Mouse (Mus musculus): ENCODE results near the gene Gp9. TPM values are rescaled to one million over a fixed set of nuclear protein-coding genes. Genes with fewer than 3 reads are reported as not detected.
"Not testable (repeated sequence)": the region's sequence is repeated elsewhere in the genome, so short reads cannot be mapped to it uniquely, and the experiment has no call there.

Gene Gp9
- total RNA-seq, 2 experiments from 2014 or later = 0.92 to 1.1 TPM

GRCm38 (mm10) chr6:87748078-87748477, 29.8 kb upstream of the Gp9 start:
- DNase-seq (ENCODE audit: low spot score in 2 of 2) = no peak
- intact Hi-C loops (cut with DNase I) = no loop called here

DNA sequence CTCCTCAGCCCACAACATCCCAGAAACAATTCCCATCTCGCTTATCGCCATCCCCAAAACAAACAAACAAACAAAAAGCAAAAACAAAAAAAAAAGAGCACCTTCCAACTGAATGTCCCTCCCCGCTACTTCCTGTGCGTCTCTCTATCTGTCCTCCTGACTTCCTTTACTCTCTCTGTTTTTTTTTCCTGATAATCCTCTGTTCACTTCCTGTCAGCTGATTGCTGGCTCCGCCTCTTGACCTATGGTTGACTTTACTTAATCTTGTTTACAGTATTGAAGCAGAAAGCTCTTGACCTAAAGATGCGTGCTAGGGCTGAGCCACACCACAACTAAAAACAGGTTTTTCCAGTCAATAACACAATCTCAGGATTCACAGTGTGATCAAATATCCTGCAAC, 29.3 kb upstream of the Gp9 start:
- DNase-seq (ENCODE audit: low spot score in 2 of 2) = no peak
- intact Hi-C loops (cut with DNase I) = no loop called here

GRCm38 (mm10) chr6:87750184-87750910, 27.5 kb upstream of the Gp9 start:
- intact Hi-C loops (cut with DNase I) = no loop called here
- no peak for DNase-seq (ENCODE audit: low spot score in 2 of 2)

DNA sequence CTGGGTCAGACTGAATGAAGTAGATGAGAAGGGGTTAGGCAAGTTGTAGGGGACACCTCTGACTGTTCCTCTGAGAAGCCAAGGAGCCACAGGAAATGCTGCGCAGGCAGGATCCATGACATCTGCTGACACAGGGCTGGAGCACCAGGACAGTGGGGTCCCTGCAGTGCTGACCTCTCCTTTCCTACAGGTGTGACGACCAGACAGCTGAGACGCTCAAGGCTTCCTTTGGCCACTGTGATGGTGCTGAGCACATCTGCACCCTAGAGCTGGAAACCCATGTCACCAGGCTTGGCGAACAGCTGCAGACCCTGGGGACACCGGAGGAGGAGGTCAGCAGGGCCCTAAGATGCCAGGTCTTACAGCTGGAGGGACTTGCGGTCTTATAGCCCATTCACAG, 26.3 kb upstream of the Gp9 start:
- intact Hi-C loops (cut with DNase I) = no loop called here

GRCm38 (mm10) chr6:87755196-87755595, 22.7 kb upstream of the Gp9 start:
- intact Hi-C loops (cut with DNase I) = no loop called here

More for the DNA sequence above, 26.3 kb upstream of the Gp9 start:
- DNase-seq (ENCODE audit: low spot score in 2 of 2) = no peak

DNA sequence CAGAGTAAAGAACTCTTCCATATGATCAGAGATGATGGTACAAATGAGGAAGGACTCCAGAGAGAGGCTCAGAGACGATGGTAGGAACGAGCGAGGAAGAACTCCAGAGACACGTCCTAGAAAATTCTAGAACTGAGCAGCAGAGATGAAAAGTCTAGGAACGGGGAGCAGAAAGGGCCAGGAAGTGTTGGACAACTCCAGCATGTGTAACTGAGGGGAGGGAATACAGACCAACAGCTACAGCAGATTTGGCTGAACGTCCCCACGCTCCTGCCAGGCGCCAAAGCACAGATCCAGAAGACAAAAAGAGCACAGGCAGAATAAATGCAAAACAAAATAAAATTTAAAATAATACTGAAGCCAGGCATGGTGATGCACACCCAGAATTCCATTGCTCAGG, 21.0 kb upstream of the Gp9 start:
- intact Hi-C loops (cut with DNase I) = no loop called here
- DNase-seq (ENCODE audit: low spot score in 2 of 2) = no peak

More at GRCm38 (mm10) chr6:87755196-87755595, 22.7 kb upstream of the Gp9 start:
- DNase-seq (ENCODE audit: low spot score in 2 of 2) = no peak

- intact Hi-C loops (cut with DNase I) = no loop called here
- no peak for DNase-seq (ENCODE audit: low spot score in 2 of 2)
Measured at GRCm38 (mm10) chr6:87759404-87759803, 18.5 kb upstream of the Gp9 start.

GRCm38 (mm10) chr6:87759850-87760249, 18.0 kb upstream of the Gp9 start:
- no peak for DNase-seq (ENCODE audit: low spot score in 2 of 2)
- intact Hi-C loops (cut with DNase I) = no loop called here

DNA sequence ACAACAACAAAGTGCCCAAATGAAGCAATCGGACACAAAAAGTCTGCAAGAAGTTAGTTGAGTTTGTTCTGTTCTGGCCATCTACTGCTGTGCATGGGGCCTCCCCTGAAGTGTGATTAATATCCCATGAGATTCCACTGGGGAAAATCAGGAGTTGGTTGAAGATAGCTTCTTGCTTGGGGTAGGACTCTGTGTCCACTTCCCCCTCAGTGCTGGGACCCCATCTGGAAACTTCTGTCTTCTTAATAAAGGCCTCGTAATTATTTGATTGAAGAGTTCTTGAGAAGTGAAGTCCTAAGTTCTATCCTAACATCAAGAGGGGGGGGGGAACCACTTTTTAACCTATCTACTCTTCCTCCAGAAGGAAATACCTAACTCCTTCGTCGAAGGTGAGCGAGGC, 15.7 kb upstream of the Gp9 start:
- intact Hi-C loops (cut with DNase I) = no loop called here

GRCm38 (mm10) chr6:87763376-87764280, 14.2 kb upstream of the Gp9 start:
- intact Hi-C loops (cut with DNase I) = no loop called here
- DNase-seq (ENCODE audit: low spot score in 2 of 2) = peak in 1 of 2 experiments; percentile 13

More for the DNA sequence above, 15.7 kb upstream of the Gp9 start:
- no peak for DNase-seq (ENCODE audit: low spot score in 2 of 2)

DNA sequence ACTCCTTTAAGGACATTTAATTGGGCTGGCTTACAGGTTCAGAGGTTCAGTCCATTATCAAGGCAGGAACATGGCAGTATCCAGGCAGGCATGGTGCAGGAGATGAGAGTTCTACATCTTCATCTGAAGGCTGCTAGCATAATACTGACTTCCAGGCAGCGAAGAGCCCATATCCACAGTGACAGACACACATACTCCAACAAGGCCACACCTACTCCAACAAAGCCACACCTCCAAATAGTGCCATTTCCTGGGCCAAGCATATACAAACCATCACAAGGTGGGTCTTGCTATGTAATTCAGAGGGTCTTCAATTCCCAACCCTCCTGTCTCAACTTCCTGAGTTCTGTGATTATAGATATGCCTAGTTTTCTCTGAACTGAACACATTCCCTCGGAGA, 13.6 kb upstream of the Gp9 start:
- DNase-seq (ENCODE audit: low spot score in 2 of 2); intact Hi-C loops (cut with DNase I): not testable (repeated sequence)

DNA sequence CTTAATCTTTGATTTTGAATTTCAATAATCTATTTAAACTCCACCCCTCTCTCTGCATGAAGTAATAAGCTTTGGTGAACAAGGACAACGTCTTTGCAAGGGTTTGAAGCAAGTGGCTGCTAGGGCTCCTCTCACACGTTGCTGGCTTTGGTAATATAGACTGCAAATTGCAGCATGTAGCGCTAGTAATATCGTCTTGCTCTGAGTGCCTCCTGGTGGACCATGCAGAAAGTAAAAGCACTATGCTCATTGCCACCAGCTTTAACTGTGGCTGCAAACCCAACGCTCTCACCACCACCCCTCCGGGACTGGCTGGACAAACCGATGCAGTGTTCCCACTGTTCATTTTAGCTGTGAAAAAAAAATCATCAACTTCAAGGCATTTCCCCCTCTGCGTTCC, 7.2 kb upstream of the Gp9 start:
- DNase-seq (ENCODE audit: low spot score in 2 of 2) = peak in 1 of 2 experiments; percentile 17
- intact Hi-C loops (cut with DNase I) = no loop called here

- DNase-seq (ENCODE audit: low spot score in 2 of 2) = no peak
- intact Hi-C loops (cut with DNase I) = no loop called here
Measured at GRCm38 (mm10) chr6:87774466-87774865, 3.4 kb upstream of the Gp9 start.

GRCm38 (mm10) chr6:87774909-87775308, 3.0 kb upstream of the Gp9 start:
- no peak for DNase-seq (ENCODE audit: low spot score in 2 of 2)
- intact Hi-C loops (cut with DNase I) = no loop called here

DNA sequence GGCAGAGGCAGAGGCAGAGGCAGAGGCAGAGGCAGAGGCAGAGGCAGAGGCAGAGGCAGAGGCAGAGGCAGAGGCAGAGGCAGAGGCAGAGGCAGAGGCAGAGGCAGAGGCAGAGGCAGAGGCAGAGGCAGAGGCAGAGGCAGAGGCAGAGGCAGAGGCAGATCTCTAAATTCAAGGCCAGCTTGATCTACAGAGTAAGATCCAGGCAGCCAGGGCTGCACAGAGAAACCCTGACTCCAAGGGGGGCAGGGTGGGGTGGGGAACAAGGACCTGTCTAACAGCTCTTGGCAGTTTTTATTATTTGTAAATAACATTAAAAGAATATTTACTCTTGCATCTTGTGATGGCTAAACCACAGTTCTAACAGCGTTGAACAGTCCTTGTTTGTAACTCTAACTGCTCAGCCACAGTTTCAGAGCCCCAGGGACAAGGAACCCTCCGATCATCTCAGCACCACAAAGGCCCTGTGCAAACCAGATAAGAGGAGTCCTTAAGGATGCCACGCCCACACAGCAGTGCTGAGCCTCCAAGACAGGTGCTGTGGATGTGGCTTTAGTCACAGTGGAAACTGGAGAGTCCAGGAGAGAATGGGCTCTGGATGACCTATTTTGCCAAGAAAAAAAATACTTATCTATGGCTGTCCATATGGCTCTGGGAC, 2.2 kb upstream of the Gp9 start:
- DNase-seq (ENCODE audit: low spot score in 2 of 2) = no peak
- intact Hi-C loops (cut with DNase I) = no loop called here

DNA sequence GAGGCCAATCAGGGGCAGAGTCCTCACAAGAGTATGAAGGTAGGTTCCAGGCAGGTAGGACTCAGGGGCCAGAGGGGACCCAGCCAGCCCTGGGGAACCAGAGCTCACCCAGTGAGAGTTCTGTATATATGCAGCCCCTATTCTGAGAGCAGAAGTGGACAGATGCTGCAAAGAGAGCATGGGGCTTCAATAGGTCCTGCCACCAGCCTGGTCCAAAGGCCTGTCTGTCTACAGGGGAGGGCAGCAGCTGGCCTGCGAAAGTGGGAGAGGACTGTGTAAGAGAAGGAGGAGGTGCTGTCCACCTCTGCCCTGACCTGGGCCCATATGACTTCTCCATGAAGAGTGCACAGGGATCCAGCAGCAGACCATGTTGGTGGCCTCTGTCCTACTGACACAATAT, 1.2 kb upstream of the Gp9 start:
- no peak for DNase-seq (ENCODE audit: low spot score in 2 of 2)
- intact Hi-C loops (cut with DNase I) = no loop called here

GRCm38 (mm10) chr6:87778294-87779173, 662 bp downstream of the Gp9 start:
- intact Hi-C loops (cut with DNase I) = no loop called here

GRCm38 (mm10) chr6:87779174-87780165, 1.6 kb downstream of the Gp9 start:
- no peak for DNase-seq (ENCODE audit: low spot score in 2 of 2)
- intact Hi-C loops (cut with DNase I) = no loop called here

More at GRCm38 (mm10) chr6:87778294-87779173, 662 bp downstream of the Gp9 start:
- DNase-seq (ENCODE audit: low spot score in 2 of 2) = no peak

Measured in left cerebral cortex, postnatal 25 days (tissue).